Mouse (Mus musculus) lung, adult 2 months (tissue): ENCODE measurements around the gene Zfp511. TPM values are rescaled to one million over a fixed set of nuclear protein-coding genes. Genes with fewer than 3 reads are reported as not detected.

Experiments
- DNase-seq: peaks from one replicate; pipeline ENCODE4 v3.0.0; 2022
- H3K4me1 ChIP-seq: fragments of 200-500 bp; 2 replicates; pipeline ENCODE4 v1.6.1; 2011; ENCODE audit warnings: low read length; ENCODE audit not compliant: control insufficient read depth, insufficient read depth
- H3K4me3 ChIP-seq: fragments of 200-500 bp; replicated peaks from 2 replicates; pipeline ENCODE3; 2011; ENCODE audit warnings: low read depth, mild to moderate bottlenecking, control low read depth, low read length; ENCODE audit errors: extremely low read depth
- CTCF ChIP-seq: fragments of 200-500 bp; IDR thresholded peaks from 2 replicates; pipeline ENCODE4 v1.5.1; 2011; ENCODE audit warnings: mild to moderate bottlenecking, low read length, control low read depth; ENCODE audit not compliant: insufficient read depth
- POLR2A ChIP-seq: fragments of 200-500 bp; IDR thresholded peaks from 2 replicates; pipeline ENCODE4 v1.6.1; 2011; ENCODE audit warnings: low read depth, mild to moderate bottlenecking, control low read depth, low read length, borderline replicate concordance; ENCODE audit errors: extremely low read depth
- WGBS: fragments of 180-500 bp; shearing (Covaris S2); methylation state at CpG from one replicate; pipeline ENCODE4 v1.1.7; 2018; 5-methylcytosine and 5-hydroxymethylcytosine counted together
- polyA plus RNA-seq: library from polyadenylated mRNA; depleted of rRNA; stranded (reverse); fragments of >200 nt; gene quantifications from 2 replicates; pipeline ENCODE4 v1.2.3, GENCODE M21; 2012

Zfp511 gene
- polyA plus RNA-seq, 1 experiment = 85.5 TPM

DNA sequence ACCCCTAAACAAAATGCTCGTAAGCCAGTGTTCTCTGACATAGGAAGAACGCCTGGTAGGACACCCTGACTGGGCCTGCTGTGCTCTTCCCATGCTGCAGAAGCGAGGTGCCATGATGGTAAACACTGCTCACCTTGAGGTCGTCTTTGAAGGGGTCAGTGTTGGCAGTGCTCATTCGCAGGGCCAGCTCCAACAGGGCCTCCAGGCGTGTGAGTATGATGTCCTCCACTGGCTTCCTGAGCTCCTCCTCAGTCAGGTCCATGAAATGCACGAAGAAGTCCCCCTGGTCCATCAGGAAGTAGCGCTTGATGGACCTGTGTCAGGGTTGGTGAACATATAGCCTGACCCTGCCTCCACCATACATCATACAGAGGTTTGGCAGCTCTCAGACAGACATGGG lies 31.5 kb upstream of the Zfp511 start:
- TF ChIP-seq POLR2A = no peak
- TF ChIP-seq CTCF = no peak
- 91% methylated on average over 8 of the region's 8 CpGs for WGBS
- no peak overlapping the region for H3K4me3 ChIP-seq
- no peaks in the 10 kb centered on the region for H3K4me1 ChIP-seq
- DNase-seq = no peak

DNA sequence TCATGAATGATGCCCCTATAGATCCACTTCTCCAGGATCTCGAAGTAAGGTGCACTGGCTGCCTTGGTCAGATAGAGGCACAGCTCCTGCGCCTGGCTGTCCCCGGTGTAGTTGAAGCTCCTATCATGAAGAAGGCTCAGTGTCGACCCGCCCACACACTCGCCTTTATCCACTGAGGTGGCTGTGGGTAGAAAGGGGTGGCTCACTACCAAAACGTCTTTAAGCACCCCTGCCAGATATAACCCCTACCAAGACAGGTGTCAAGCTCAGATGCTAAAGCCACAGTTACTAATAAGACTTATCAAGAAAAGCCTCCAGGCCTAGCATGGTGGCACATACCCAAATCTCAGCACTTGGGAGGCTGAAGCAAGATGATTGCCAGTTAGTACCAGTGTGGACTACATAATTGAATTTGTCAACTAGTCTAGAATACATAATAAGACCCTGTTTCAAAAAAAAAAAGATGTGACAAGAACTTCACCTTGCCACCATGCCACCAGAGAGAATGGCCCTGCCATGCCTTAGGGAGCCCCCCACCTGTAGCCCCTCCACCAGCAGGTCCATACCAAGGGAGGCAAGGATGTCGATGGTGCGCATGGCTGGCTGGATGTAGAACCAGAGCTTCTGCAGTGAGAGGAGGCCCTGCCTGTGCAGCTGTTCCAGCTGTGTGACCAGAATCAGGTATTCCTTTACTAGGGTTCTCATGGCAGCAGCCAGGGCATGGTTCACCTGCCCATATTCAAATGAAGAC lies 29.2 kb upstream of the Zfp511 start:
- Histone ChIP-seq H3K4me3 (no peak overlapping the region), H3K4me1 (no peaks in the 10 kb centered on the region)
- no peak for DNase-seq
- TF ChIP-seq CTCF (no peak), POLR2A (no peak)
- WGBS = 93% methylated on average over 9 of the region's 9 CpGs

DNA sequence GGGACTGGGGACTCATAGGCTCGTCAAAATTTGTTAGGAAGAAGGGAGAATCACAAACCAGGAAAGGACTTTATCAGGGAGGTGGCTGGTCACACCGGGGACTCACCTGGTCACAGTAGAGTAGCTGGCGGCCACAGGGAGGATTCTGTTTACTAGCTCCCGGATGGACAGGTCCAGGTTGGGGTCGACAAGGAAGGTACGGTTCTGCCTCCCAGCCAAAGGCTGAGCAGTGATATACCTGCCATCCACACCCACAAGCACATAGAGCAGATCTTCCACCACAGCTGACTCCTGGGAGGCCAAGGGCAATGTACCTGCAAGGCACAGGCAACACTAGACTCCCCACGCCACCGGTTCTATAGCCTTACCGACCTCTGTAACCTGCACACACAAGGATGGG lies 28.4 kb upstream of the Zfp511 start:
- DNase-seq = no peak
- Histone ChIP-seq H3K4me1 (no peaks in the 10 kb centered on the region), H3K4me3 (no peak overlapping the region)
- TF ChIP-seq POLR2A (no peak), CTCF (no peak)
- WGBS = 92% methylated on average over 9 of the region's 9 CpGs

DNA sequence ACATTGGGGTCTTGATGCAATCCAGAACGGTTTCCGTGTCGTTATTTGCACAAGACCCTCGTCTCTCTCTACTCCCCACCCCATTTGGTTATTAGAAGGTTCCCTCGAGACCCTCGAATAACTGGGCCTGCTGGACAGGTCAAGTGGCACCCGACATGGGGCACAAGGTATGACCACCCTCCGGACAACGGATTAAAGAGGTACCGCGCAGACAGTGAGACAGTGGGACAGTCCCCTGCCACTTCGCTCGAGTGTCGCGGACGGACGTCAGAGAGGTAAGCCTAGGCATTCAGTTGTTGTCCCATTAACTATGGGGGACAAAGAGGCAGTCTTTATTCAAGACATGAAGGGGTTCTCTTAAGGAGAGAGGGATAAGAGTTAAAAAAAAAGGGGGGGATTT lies 24.9 kb upstream of the Zfp511 start:
- TF ChIP-seq CTCF = no peak
- TF ChIP-seq POLR2A = no peak
- no peaks in the 10 kb centered on the region for H3K4me1 ChIP-seq
- H3K4me3 ChIP-seq = no peak overlapping the region
- no peak for DNase-seq
- 98% methylated on average over 17 of the region's 17 CpGs for WGBS

DNA sequence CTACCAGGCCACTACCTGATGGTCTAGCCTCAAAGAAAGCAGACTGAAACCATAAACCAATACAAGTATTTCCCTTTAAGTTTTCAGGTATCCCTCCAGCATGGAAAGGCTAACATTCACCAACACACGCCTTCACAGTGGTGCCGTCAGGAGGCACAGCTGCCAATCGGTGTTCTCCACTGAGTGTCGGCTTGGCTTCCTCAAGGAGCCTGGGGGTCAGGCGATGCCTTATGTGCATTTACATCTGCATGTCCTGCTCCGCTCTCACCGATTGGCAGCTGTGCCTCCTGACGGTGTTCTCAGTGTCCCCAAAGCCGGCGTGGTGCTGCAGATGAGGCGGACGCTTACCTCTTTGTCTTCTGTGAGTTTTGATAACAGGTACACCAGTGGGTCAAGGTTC lies 4.4 kb upstream of the Zfp511 start:
- TF ChIP-seq CTCF (no peak), POLR2A (no peak)
- DNase-seq = no peak
- WGBS = 94% methylated on average over 12 of the region's 12 CpGs
- peaks cover under 1% of the 10 kb centered on the region; the same call in 1 of the 2 replicates for H3K4me1 ChIP-seq
- H3K4me3 ChIP-seq = no peak overlapping the region

DNA sequence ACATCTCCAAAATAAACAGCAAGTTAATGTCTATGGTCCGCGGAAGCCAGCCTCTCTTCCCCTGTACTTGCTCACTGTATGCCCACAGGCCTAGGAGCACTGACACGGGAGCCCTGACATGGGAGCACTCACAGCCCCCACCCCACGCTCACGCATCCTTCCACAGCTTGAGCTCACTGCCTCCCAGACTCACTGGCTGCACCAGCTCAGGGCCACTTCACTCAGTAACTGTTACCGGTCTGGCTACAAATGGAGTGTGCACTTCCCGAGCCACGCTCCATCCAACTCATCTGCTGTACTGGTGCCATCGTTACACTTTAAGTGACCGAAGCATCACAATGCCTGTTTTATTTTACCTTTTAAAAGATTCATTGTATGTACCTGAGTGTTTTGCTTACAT lies 3.8 kb upstream of the Zfp511 start:
- DNase-seq = no peak
- Histone ChIP-seq H3K4me1 (peaks cover 4% of the 10 kb centered on the region; the same call in 1 of the 2 replicates), H3K4me3 (no peak overlapping the region)
- 98% methylated on average over 10 of the region's 10 CpGs for WGBS
- TF ChIP-seq CTCF (no peak), POLR2A (no peak)

DNA sequence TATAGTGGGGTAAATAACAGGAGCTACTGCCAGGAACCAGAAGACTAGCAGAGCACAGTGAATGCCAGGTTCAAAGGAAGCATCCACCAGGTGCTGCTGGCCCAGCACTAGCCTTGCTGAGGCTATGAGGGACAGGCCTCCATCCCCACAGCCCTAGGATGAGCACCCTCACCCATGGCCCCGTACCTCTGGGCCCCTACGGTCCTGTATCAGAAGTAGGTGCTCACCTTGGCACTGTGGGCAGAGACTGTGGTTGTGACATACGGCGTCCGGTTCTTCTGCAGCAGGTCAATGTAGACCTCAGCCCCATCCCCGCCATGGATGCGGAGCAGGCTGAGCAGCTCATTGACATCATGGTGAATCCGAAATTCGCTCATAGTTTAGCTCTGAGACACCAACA lies 2.8 kb upstream of the Zfp511 start:
- Histone ChIP-seq H3K4me1 (peaks cover 4% of the 10 kb centered on the region; the same call in 1 of the 2 replicates), H3K4me3 (no peak overlapping the region)
- no peak for DNase-seq
- 95% methylated on average over 9 of the region's 9 CpGs for WGBS
- TF ChIP-seq CTCF (no peak), POLR2A (no peak)

DNA sequence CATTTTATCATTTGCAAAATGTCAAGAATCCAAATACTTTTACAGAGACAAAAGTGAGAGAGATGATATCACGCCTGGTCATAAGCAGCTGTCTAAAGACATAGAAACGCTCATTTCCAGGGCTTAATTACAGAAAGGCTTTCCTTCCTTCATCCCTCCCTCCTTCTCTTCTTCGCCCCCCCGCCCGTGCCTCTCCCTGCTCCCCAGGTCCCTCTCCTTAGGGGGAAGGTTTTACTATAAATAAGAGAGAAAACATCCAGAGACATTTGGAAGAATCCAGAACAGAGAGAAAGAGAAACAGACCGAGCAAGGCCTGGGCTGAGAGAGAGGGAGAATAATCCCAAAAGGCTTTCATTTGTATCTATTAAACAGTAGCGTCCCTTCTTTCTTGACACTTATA lies 735 bp upstream of the Zfp511 start:
- Histone ChIP-seq H3K4me1 (peaks cover 4% of the 10 kb centered on the region; the same call in 1 of the 2 replicates), H3K4me3 (peak overlapping the region; percentile 89)
- no peak for DNase-seq
- TF ChIP-seq POLR2A = no peak
- TF ChIP-seq CTCF = no peak
- 10% methylated on average over 7 of the region's 7 CpGs for WGBS

DNA sequence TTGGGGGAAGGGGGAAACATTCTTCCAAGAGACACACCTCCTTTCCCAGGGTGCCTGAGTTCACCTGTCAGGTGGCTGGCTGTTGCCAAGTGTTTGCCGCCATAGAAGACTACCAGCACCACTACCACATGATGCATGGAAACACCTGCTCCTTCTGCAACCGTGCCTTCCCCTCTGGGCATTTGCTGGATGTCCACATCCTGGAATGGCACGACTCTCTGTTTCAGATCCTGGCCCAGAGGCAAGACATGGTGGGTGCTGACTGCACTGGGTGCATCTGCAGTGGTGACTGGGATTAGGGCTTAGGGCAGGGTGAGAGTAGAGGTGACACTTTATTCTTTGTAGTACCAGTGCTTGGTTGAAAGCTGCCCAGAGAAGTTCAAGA lies 972 bp downstream of the Zfp511 start:
- TF ChIP-seq POLR2A (no peak), CTCF (no peak)
- Histone ChIP-seq H3K4me3 (no peak overlapping the region), H3K4me1 (peaks cover 4% of the 10 kb centered on the region; the same call in 1 of the 2 replicates)
- WGBS = 58% methylated on average over 3 of the region's 3 CpGs
- DNase-seq = no peak

DNA sequence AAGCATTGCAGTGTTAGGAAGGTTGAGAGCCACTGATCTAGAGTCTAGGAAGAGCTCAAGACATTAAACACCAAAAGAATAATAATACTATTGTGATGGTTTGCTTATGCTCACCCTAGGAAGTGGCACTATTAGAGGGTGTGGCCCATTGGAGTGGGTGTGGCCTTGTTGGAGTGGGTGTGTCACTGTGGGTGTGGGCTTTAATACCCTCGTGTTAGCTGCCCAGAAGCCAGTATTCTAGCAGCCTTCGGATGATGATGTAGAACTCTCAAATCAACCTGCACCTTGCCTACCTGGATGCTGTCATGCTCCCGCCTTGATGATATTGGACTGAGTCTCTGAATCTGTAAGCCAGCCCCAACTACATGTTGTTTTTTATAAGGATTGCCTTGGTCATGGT lies 6.5 kb downstream of the Zfp511 start:
- no peak overlapping the region for H3K4me3 ChIP-seq
- 58% methylated on average over 3 of the region's 3 CpGs for WGBS
- DNase-seq = no peak
- no peaks in the 10 kb centered on the region; the same call in 1 of the 2 replicates for H3K4me1 ChIP-seq
- TF ChIP-seq CTCF = no peak
- TF ChIP-seq POLR2A = no peak

DNA sequence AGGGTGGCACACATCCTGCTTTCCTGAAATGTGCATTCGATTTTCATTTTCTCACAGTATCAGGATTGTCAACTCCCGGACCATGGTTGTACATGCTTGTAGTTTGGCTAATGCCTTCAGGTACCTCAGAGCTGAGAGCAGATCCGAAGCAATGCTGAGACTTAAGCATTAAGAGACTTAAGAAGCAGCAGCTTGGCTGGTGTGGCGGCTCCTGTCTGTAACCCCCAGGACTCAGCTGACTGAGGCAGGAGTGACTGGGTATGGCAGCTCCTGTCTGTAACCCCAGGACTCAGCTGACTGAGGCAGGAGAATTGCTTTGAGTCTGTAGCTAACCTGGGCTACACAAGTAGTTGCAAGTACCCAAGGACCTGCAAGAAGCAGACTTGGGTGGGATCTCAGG lies 9.4 kb downstream of the Zfp511 start:
- 73% methylated on average over 4 of the region's 4 CpGs for WGBS
- TF ChIP-seq POLR2A = no peak
- TF ChIP-seq CTCF = no peak
- no peak for DNase-seq
- Histone ChIP-seq H3K4me1 (peaks cover 3% of the 10 kb centered on the region; the same call in 1 of the 2 replicates), H3K4me3 (no peak overlapping the region)
